Mouse (Mus musculus): ENCODE measurements at regions not wholly inside any gene's neighbourhood (a gene's known extent, or its start where the extent isn't known, plus 50 kb on each side); places are given as distances from the start of the nearest gene placed in this dataset.

GRCm38 (mm10) chr11:45103498-45104336 lies 486.6 kb downstream of the Ebf1 start:
- H3K4me1 ChIP-seq (replicated peaks; ENCODE audit: control insufficient read depth, insufficient read depth, low read length), result peaks cover 2% of the 10 kb centered on the region; the same call in 1 of the 2 replicates
- DNase-seq (ENCODE audit: low spot score), result peak; percentile 60
- no peak overlapping the region for H3K4me3 ChIP-seq (ENCODE audit: low read depth, low read length)
- H3K9me3 ChIP-seq (ENCODE audit: control insufficient read depth, low read length), result no peaks in the 10 kb centered on the region
- peak; percentile 72 for ATAC-seq (replicated peaks; ENCODE audit: low FRiP score)
- no peaks in the 10 kb centered on the region for H3K27me3 ChIP-seq (ENCODE audit: control insufficient read depth, insufficient read depth, low read length)
- H3K36me3 ChIP-seq (ENCODE audit: control insufficient read depth, insufficient read depth, low read length), result no peaks in the 10 kb centered on the region
- 42% methylated on average over 12 of the region's 12 CpGs for WGBS
- H3K9ac ChIP-seq (ENCODE audit: low read length), result no peak overlapping the region
- no peak overlapping the region for H3K4me2 ChIP-seq (ENCODE audit: low read depth, low read length, severe bottlenecking)
- H3K27ac ChIP-seq (ENCODE audit: low read depth, low read length), result no peak overlapping the region

DNA sequence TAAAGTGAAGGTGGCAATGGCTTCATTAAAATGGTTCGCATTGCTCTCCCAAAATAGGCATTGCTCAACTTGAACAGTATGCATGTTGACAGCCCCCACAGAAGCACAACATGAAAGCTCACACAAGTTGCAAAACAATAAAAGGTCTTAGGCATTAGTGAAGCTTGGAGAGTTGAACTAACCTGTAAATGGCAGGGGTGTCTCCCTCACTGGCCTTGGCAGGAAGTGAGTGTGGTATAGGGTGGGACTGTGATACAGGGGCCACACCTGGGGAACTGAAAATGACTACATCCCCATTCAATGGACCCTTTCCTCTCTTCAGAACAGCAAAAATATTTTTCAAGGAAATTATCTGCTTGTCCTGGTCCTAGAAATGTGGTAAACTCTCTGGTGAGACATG lies 499.6 kb downstream of the Ebf1 start:
- Histone ChIP-seq H3K36me3 (ENCODE audit: control insufficient read depth, insufficient read depth, low read length) (no peaks in the 10 kb centered on the region), H3K9me3 (ENCODE audit: control insufficient read depth, low read length) (no peaks in the 10 kb centered on the region), H3K27me3 (ENCODE audit: control insufficient read depth, insufficient read depth, low read length) (no peaks in the 10 kb centered on the region), H3K4me3 (ENCODE audit: low read depth, low read length) (no peak overlapping the region), H3K4me1 (replicated peaks; ENCODE audit: control insufficient read depth, insufficient read depth, low read length) (no peaks in the 10 kb centered on the region), H3K9ac (ENCODE audit: low read length) (no peak overlapping the region), H3K27ac (ENCODE audit: low read depth, low read length) (no peak overlapping the region), H3K4me2 (ENCODE audit: low read depth, low read length, severe bottlenecking) (no peak overlapping the region)
- WGBS, result 72% methylated on average over 1 of the region's 1 CpGs
- no peak for DNase-seq (ENCODE audit: low spot score)
- no peak for ATAC-seq (replicated peaks; ENCODE audit: low FRiP score)

GRCm38 (mm10) chr11:45123276-45123675 lies 506.2 kb downstream of the Ebf1 start:
- H3K27me3 ChIP-seq (ENCODE audit: control insufficient read depth, insufficient read depth, low read length), result no peaks in the 10 kb centered on the region
- no peaks in the 10 kb centered on the region for H3K9me3 ChIP-seq (ENCODE audit: control insufficient read depth, low read length)
- WGBS, result 73% methylated on average over 2 of the region's 2 CpGs
- no peak overlapping the region for H3K4me2 ChIP-seq (ENCODE audit: low read depth, low read length, severe bottlenecking)
- no peak for DNase-seq (ENCODE audit: low spot score)
- H3K9ac ChIP-seq (ENCODE audit: low read length), result no peak overlapping the region
- no peak overlapping the region for H3K27ac ChIP-seq (ENCODE audit: low read depth, low read length)
- H3K4me1 ChIP-seq (replicated peaks; ENCODE audit: control insufficient read depth, insufficient read depth, low read length), result no peaks in the 10 kb centered on the region
- H3K4me3 ChIP-seq (ENCODE audit: low read depth, low read length), result no peak overlapping the region
- no peaks in the 10 kb centered on the region for H3K36me3 ChIP-seq (ENCODE audit: control insufficient read depth, insufficient read depth, low read length)
- no peak for ATAC-seq (replicated peaks; ENCODE audit: low FRiP score)

DNA sequence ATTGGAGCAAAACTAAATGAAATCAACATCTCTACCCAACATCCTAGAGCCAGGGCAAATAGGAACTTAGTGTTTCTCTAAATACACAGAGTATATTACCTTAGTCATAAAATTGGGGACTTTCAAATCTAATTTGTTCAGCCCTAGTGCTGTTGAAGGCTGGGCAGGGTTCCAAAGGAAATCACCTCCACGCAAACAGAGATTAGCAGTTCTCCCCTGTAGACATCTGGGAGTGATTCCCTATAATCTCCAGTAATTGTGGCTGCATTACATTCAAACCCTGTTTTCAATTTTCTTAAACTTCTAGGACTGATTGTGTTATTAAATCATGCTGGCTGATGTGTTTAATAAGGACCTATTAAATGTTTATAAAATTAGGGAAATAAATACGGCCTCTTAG lies 519.7 kb downstream of the Ebf1 start:
- Histone ChIP-seq H3K4me2 (ENCODE audit: low read depth, low read length, severe bottlenecking) (no peak overlapping the region), H3K9ac (ENCODE audit: low read length) (no peak overlapping the region), H3K27me3 (ENCODE audit: control insufficient read depth, insufficient read depth, low read length) (no peaks in the 10 kb centered on the region), H3K9me3 (ENCODE audit: control insufficient read depth, low read length) (no peaks in the 10 kb centered on the region), H3K4me1 (replicated peaks; ENCODE audit: control insufficient read depth, insufficient read depth, low read length) (no peaks in the 10 kb centered on the region), H3K36me3 (ENCODE audit: control insufficient read depth, insufficient read depth, low read length) (no peaks in the 10 kb centered on the region), H3K4me3 (ENCODE audit: low read depth, low read length) (no peak overlapping the region), H3K27ac (ENCODE audit: low read depth, low read length) (no peak overlapping the region)
- WGBS, result 69% methylated on average over 2 of the region's 2 CpGs
- DNase-seq (ENCODE audit: low spot score), result no peak
- no peak for ATAC-seq (replicated peaks; ENCODE audit: low FRiP score)

DNA sequence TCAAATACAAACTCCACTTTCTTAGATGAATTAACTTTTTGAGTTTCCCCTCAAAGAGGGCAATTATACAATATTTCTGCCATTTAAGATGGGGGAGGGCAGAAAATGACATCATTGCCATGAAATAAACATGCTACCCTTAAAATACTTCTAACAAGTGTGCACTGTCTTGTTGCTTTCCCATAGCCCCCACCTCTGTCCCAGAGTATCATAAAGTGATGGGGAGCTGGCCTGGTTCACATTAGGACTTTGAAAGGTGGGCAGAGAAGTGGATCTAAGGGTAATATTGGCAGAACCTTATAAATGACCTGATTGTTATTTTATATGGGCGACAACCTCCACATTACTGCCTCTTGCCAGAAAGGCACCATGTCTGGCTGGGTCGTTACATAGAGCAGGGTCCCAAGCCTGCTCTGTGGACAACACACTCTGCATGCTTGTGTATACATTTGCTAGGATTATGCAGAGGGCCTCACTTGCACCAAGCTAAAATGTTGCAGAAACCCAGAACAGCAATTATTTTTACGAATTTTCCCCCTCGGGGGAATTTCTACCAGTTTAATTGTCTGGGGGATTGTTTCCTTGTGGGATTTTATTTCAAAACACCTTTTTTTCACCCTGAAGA lies 521.3 kb downstream of the Ebf1 start:
- Histone ChIP-seq H3K9me3 (ENCODE audit: control insufficient read depth, low read length) (no peaks in the 10 kb centered on the region), H3K9ac (ENCODE audit: low read length) (no peak overlapping the region), H3K27ac (ENCODE audit: low read depth, low read length) (no peak overlapping the region), H3K4me2 (ENCODE audit: low read depth, low read length, severe bottlenecking) (no peak overlapping the region), H3K36me3 (ENCODE audit: control insufficient read depth, insufficient read depth, low read length) (no peaks in the 10 kb centered on the region), H3K4me1 (replicated peaks; ENCODE audit: control insufficient read depth, insufficient read depth, low read length) (no peaks in the 10 kb centered on the region), H3K27me3 (ENCODE audit: control insufficient read depth, insufficient read depth, low read length) (no peaks in the 10 kb centered on the region), H3K4me3 (ENCODE audit: low read depth, low read length) (no peak overlapping the region)
- 80% methylated on average over 4 of the region's 4 CpGs for WGBS
- no peak for ATAC-seq (replicated peaks; ENCODE audit: low FRiP score)
- no peak for DNase-seq (ENCODE audit: low spot score)

DNA sequence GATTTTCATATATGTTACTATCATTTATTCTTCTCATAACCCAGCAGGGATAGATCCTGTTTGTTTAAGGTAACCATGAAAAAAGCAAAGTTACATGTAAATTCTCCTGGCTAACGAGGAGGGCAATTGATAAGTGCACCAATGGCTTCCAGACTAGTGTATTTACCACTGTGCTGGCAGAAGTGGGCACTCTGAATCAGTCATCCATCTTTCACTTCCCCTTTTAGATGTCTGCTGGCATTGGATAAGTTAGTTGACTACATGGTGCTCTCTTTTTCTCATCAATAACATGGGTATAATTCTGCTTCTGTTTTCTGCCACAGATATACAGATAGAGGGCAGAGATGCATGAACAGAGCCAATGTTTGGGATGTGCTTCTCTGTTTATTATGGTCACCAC lies 523.4 kb downstream of the Ebf1 start:
- DNase-seq (ENCODE audit: low spot score) (no peak), ATAC-seq (replicated peaks; ENCODE audit: low FRiP score) (no peak)
- WGBS, result 83% methylated on average over 1 of the region's 1 CpGs
- Histone ChIP-seq H3K4me1 (replicated peaks; ENCODE audit: control insufficient read depth, insufficient read depth, low read length) (no peaks in the 10 kb centered on the region), H3K36me3 (ENCODE audit: control insufficient read depth, insufficient read depth, low read length) (no peaks in the 10 kb centered on the region), H3K9me3 (ENCODE audit: control insufficient read depth, low read length) (no peaks in the 10 kb centered on the region), H3K27me3 (ENCODE audit: control insufficient read depth, insufficient read depth, low read length) (no peaks in the 10 kb centered on the region), H3K4me3 (ENCODE audit: low read depth, low read length) (no peak overlapping the region), H3K27ac (ENCODE audit: low read depth, low read length) (no peak overlapping the region), H3K9ac (ENCODE audit: low read length) (no peak overlapping the region), H3K4me2 (ENCODE audit: low read depth, low read length, severe bottlenecking) (no peak overlapping the region)

- H3K27ac ChIP-seq (ENCODE audit: low read depth, low read length), result no peak overlapping the region
Observed at GRCm38 (mm10) chr11:45154070-45154469, 537.0 kb downstream of the Ebf1 start.

GRCm38 (mm10) chr11:45154497-45154896 lies 537.4 kb downstream of the Ebf1 start:
- no peaks in the 10 kb centered on the region for H3K36me3 ChIP-seq (ENCODE audit: control insufficient read depth, insufficient read depth, low read length)
- WGBS, result 77% methylated on average over 8 of the region's 8 CpGs
- H3K4me2 ChIP-seq (ENCODE audit: low read depth, low read length, severe bottlenecking), result no peak overlapping the region
- H3K4me1 ChIP-seq (replicated peaks; ENCODE audit: control insufficient read depth, insufficient read depth, low read length), result no peaks in the 10 kb centered on the region
- DNase-seq (ENCODE audit: low spot score) (no peak), ATAC-seq (replicated peaks; ENCODE audit: low FRiP score) (no peak)
- H3K9ac ChIP-seq (ENCODE audit: low read length), result no peak overlapping the region
- H3K27ac ChIP-seq (ENCODE audit: low read depth, low read length), result no peak overlapping the region
- H3K9me3 ChIP-seq (ENCODE audit: control insufficient read depth, low read length), result no peaks in the 10 kb centered on the region
- H3K4me3 ChIP-seq (ENCODE audit: low read depth, low read length), result no peak overlapping the region
- H3K27me3 ChIP-seq (ENCODE audit: control insufficient read depth, insufficient read depth, low read length), result no peaks in the 10 kb centered on the region

More at GRCm38 (mm10) chr11:45154070-45154469, 537.0 kb downstream of the Ebf1 start:
- no peak overlapping the region for H3K4me2 ChIP-seq (ENCODE audit: low read depth, low read length, severe bottlenecking)
- no peaks in the 10 kb centered on the region for H3K27me3 ChIP-seq (ENCODE audit: control insufficient read depth, insufficient read depth, low read length)
- no peaks in the 10 kb centered on the region for H3K4me1 ChIP-seq (replicated peaks; ENCODE audit: control insufficient read depth, insufficient read depth, low read length)
- no peak overlapping the region for H3K9ac ChIP-seq (ENCODE audit: low read length)
- H3K9me3 ChIP-seq (ENCODE audit: control insufficient read depth, low read length), result no peaks in the 10 kb centered on the region
- DNase-seq (ENCODE audit: low spot score), result no peak
- ATAC-seq (replicated peaks; ENCODE audit: low FRiP score), result no peak
- no peaks in the 10 kb centered on the region for H3K36me3 ChIP-seq (ENCODE audit: control insufficient read depth, insufficient read depth, low read length)
- no peak overlapping the region for H3K4me3 ChIP-seq (ENCODE audit: low read depth, low read length)
- WGBS, result 92% methylated on average over 6 of the region's 6 CpGs

- WGBS, result 78% methylated on average over 1 of the region's 1 CpGs
- DNase-seq (ENCODE audit: low spot score) (no peak), ATAC-seq (replicated peaks; ENCODE audit: low FRiP score) (no peak)
- no peak overlapping the region for H3K27ac ChIP-seq (ENCODE audit: low read depth, low read length)
- H3K4me3 ChIP-seq (ENCODE audit: low read depth, low read length), result no peak overlapping the region
- H3K27me3 ChIP-seq (ENCODE audit: control insufficient read depth, insufficient read depth, low read length), result no peaks in the 10 kb centered on the region
- no peaks in the 10 kb centered on the region for H3K36me3 ChIP-seq (ENCODE audit: control insufficient read depth, insufficient read depth, low read length)
- no peak overlapping the region for H3K4me2 ChIP-seq (ENCODE audit: low read depth, low read length, severe bottlenecking)
- H3K9me3 ChIP-seq (ENCODE audit: control insufficient read depth, low read length), result no peaks in the 10 kb centered on the region
- no peaks in the 10 kb centered on the region for H3K4me1 ChIP-seq (replicated peaks; ENCODE audit: control insufficient read depth, insufficient read depth, low read length)
- no peak overlapping the region for H3K9ac ChIP-seq (ENCODE audit: low read length)
Observed at GRCm38 (mm10) chr11:45155782-45156181, 538.7 kb downstream of the Ebf1 start.

Measured in forebrain, embryonic 11.5 days (tissue).